Mouse (Mus musculus): ENCODE measurements around the gene Zdhhc18. TPM values are rescaled to one million over a fixed set of nuclear protein-coding genes. Genes with fewer than 3 reads are reported as not detected.

Gene Zdhhc18
- 1.9 TPM for polyA plus RNA-seq (2014; fragmentation: Illumina TruSeq; extraction: RNeasy Lipid Tissue Mini Kit (QIAGEN cat#74804); ENCODE audit: low replicate concordance)

GRCm38 (mm10) chr4:133649989-133650699 lies at the start of gene Zdhhc18:
Gene Zdhhc18 (minus strand): TSS chr4:133650154.

DNA sequence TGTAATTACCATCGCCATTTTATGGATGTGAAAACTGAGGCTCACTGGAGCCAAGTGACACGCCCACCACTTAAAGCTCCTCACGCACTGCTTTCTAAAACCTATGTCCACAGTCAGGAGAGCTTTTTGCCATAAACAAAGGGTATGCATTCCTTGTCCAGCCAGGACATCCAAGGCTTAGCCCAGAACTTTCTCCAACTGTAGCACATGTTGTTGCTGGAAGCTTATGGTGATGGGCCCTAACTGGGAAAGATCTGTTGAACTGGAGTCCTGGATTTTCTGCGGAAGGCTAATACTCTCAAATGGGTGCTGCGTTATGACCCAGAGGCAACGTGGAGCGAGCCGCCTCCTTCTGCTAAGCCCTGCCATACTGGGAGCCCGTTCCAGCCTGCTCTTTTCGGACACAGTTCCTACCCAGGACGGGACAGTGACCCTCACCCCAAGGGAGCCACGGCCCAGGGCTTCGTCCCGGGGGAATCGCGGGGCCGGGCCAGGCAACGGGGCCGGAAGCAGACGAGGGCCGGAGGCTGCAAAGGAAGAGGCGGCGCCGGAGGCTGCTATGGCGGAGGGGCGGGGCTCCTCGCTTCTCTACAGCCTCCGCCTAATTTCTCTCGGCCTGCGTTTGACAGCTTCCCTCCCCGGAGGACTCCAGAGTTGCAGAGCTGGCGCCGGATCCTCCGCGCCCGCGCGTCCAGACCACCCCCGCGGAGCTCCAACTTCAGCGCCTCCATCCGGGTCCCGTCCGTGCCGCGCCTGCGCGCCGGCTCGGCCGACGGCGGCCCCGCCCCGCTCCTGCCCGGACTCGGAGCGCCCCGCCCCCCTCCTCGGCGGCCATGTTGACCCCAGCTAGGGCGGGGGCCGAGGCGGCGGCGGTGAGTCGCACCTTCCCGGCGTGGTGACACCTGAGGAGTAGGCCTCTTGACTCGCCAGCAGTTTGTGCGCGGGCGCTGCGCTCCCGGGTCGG lies 22.2 kb upstream of the Zdhhc18 start, which contains the start of gene Pigv:
Gene Pigv, minus strand, starts transcription at position 767 of the 964 bp plus-strand sequence.

DNA sequence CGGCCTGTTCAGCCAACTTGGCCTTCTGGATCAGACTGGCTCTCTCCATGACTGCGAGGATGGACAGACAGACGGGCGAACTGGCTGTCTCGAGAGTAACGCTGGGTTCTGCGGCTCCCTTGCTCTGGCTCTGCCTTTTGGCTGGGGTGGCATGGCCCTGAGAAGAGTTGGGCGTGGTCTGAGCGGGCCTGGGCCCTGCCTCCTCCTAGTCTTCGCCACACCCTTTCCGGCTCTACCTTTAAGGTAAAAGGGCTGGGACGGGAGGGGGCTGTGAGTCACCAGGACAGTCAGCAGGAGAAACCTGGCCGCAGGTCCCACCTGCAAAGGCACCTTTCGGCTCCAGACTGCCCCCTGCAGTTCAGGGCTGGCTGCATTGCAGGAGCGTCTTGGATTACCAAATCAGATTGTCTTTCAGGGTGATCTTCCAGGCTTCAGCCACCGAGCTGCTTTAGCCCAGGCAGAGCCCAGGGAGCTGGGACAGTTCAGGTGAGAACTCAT lies 48.2 kb downstream of the Zdhhc18 start, which contains the start of gene Sfn:
Gene Sfn, minus strand, starts transcription at position 448 of the 498 bp plus-strand sequence.

DNA sequence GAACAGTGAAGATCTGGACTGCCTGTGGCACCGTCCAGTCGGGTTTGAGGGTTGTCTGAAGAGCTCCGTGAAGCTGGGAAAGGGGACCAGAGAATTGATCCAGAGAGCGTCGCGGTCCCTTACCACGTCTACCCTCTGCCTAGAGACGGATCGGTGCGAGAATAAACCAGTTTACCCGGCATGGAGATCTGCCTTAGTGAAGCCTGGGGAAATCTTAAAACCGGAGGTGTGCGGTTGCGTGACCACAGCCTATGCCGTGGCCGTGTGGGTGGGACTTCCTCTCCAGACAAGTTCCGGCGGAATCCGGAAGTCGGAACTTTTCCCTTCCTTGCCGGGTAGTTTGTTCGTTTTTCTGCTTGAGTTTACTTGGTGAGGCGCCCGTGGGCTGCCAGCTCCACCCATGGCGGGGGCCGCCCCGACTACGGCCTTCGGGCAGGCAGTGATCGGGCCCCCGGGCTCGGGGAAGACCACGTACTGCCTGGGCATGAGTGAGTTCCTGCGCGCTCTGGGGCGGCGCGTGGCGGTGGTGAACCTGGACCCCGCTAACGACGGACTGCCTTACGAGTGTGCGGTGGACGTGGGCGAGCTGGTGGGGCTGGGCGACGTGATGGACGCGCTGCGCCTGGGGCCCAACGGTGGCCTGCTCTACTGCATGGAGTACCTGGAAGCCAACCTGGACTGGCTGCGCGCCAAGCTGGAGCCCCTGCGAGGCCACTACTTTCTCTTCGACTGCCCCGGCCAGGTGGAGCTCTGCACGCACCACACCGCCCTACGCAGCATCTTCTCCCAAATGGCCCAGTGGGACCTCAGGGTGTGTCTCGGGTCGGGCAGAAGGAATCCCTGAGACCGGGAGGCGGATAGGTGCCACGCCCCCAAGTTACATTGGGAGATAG lies 65.6 kb downstream of the Zdhhc18 start, which contains the start of gene Gpn2:
Gene Gpn2, plus strand, starts transcription at position 304 of the 893 bp plus-strand sequence.

DNA sequence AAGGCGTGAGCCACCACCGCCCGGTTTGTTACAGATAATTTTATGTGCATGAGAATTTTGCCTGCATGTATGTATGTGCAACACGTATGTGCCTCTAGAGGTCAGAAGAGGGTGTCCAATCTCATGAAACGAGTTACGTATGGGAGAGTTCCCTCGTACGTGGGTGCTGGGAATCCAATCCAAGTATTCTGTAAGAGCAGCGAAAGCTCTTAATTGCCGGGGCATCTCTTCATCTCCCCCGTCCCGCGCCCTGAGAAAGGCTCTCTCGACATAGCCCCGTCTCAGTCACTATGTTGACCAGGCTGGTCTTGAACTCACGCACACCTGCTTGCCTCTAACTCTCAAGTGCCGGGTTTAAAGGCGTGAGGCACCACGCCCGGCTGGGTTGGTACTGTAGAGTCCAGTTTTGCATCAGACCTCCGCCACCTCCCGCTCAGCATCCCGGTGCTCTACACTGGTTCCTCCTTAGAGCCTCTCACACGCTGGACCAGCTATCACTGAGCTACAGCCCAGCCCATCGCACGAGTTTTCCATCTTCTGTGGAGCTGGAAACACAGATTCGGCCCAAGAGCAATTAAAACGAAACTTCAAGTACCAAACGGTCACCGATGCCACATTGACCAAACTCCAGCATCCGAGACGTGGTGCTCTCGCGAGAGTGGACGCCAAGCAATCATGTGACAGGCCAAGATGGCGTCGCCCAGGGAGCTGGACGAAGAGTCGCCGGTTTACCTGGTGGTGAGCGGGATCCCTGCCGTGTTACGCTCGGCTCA lies 75.7 kb downstream of the Zdhhc18 start, which contains the start of gene Gpatch3:
Gene Gpatch3, plus strand, starts transcription at position 676 of the 773 bp plus-strand sequence.

Other genes starting within 250 kb of the Zdhhc18 start
- gene Tent5b, start 170.0 kb downstream of the Zdhhc18 start, polyA plus RNA-seq (2014; fragmentation: Illumina TruSeq; extraction: RNeasy Lipid Tissue Mini Kit (QIAGEN cat#74804); ENCODE audit: low replicate concordance) = not detected
- 1.0 TPM for gene Trnp1, start 151.6 kb downstream of the Zdhhc18 start, polyA plus RNA-seq (2014; fragmentation: Illumina TruSeq; extraction: RNeasy Lipid Tissue Mini Kit (QIAGEN cat#74804); ENCODE audit: low replicate concordance)
- 1.6 TPM for gene Kdf1, start 131.2 kb downstream of the Zdhhc18 start, polyA plus RNA-seq (2014; fragmentation: Illumina TruSeq; extraction: RNeasy Lipid Tissue Mini Kit (QIAGEN cat#74804); ENCODE audit: low replicate concordance)
- 6.8 TPM for gene Nudc, start 104.2 kb downstream of the Zdhhc18 start, polyA plus RNA-seq (2014; fragmentation: Illumina TruSeq; extraction: RNeasy Lipid Tissue Mini Kit (QIAGEN cat#74804); ENCODE audit: low replicate concordance)
- gene Nr0b2, start 96.8 kb downstream of the Zdhhc18 start, polyA plus RNA-seq (2014; fragmentation: Illumina TruSeq; extraction: RNeasy Lipid Tissue Mini Kit (QIAGEN cat#74804); ENCODE audit: low replicate concordance) = not detected
- gene Gpatch3, start 75.4 kb downstream of the Zdhhc18 start, polyA plus RNA-seq (2014; fragmentation: Illumina TruSeq; extraction: RNeasy Lipid Tissue Mini Kit (QIAGEN cat#74804); ENCODE audit: low replicate concordance) = not detected
- not detected for gene Gpn2, start 65.8 kb downstream of the Zdhhc18 start, polyA plus RNA-seq (2014; fragmentation: Illumina TruSeq; extraction: RNeasy Lipid Tissue Mini Kit (QIAGEN cat#74804); ENCODE audit: low replicate concordance)
- gene Sfn, start 48.0 kb downstream of the Zdhhc18 start, polyA plus RNA-seq (2014; fragmentation: Illumina TruSeq; extraction: RNeasy Lipid Tissue Mini Kit (QIAGEN cat#74804); ENCODE audit: low replicate concordance) = 0.45 TPM
- 3.0 TPM for gene Pigv, start 22.5 kb upstream of the Zdhhc18 start, polyA plus RNA-seq (2014; fragmentation: Illumina TruSeq; extraction: RNeasy Lipid Tissue Mini Kit (QIAGEN cat#74804); ENCODE audit: low replicate concordance)
- gene Arid1a, start 106.6 kb upstream of the Zdhhc18 start, polyA plus RNA-seq (2014; fragmentation: Illumina TruSeq; extraction: RNeasy Lipid Tissue Mini Kit (QIAGEN cat#74804); ENCODE audit: low replicate concordance) = 17.3 TPM
- 11.8 TPM for gene Rps6ka1, start 237.6 kb upstream of the Zdhhc18 start, polyA plus RNA-seq (2014; fragmentation: Illumina TruSeq; extraction: RNeasy Lipid Tissue Mini Kit (QIAGEN cat#74804); ENCODE audit: low replicate concordance)